Mouse (Mus musculus): ENCODE measurements around the gene Rad51d.

Rad51d gene

GRCm38 (mm10) chr11:82920768-82921167 lies 30.4 kb upstream of the Rad51d start:
- Histone ChIP-seq H3K4me3 (replicated peaks; ENCODE audit: low read length) (no peak overlapping the region), H3K4me1 (replicated peaks; ENCODE audit: low read depth, low read length) (peaks cover 3% of the 10 kb centered on the region; the same call in 1 of the 2 replicates), H3K27me3 (ENCODE audit: insufficient read depth, low read length) (peaks cover 31% of the 10 kb centered on the region), H3K9me3 (ENCODE audit: low read length) (no peaks in the 10 kb centered on the region), H3K36me3 (ENCODE audit: insufficient read depth, low read length) (no peaks in the 10 kb centered on the region)
- TF ChIP-seq POU5F1 (IDR thresholded peaks at IDR 0.05; ENCODE audit: borderline replicate concordance, low read length) (no peak), CTCF (conservative IDR thresholded peaks at IDR 0.05; ENCODE audit: low read length) (no peak), NANOG (IDR thresholded peaks at IDR 0.05; ENCODE audit: borderline replicate concordance, low read length) (no peak)

DNA sequence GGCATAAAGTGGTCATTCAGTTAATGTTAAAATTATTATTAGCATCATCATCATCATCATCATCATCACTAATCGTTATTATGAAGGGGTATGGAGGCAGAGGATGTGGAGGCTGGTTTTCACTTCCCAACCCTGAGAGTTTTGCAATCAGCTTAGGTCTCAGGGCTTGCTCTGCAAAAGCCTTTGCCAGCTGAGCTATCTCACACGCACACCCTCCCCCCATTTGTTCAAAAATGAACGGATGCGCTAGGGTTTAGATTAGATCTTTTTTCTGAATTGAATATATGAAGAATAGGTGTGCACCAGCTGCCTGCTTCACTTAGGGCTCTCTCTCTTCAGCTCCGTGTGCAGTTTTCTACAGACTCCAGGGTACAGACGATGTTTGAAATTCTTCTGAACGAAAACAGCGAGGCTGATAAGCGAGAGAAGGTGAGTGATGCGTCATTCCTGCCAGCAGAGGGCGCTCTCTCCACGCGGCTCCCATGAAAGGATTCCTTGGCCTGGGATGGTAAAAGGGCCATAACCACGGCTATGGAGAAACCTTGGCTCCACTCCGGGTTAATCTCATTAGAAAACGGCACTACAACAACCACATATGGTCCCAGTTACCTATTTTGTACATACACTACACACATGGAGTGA lies 24.4 kb upstream of the Rad51d start:
- peaks cover 53% of the 10 kb centered on the region for H3K27me3 ChIP-seq (ENCODE audit: insufficient read depth, low read length)
- H3K4me1 ChIP-seq (replicated peaks; ENCODE audit: low read depth, low read length): peaks cover 29% of the 10 kb centered on the region
- no peaks in the 10 kb centered on the region for H3K36me3 ChIP-seq (ENCODE audit: insufficient read depth, low read length)
- no peak overlapping the region for H3K4me3 ChIP-seq (replicated peaks; ENCODE audit: low read length)
- TF ChIP-seq POU5F1 (IDR thresholded peaks at IDR 0.05; ENCODE audit: borderline replicate concordance, low read length) (no peak), CTCF (conservative IDR thresholded peaks at IDR 0.05; ENCODE audit: low read length) (peak; percentile 88)
- H3K9me3 ChIP-seq (ENCODE audit: low read length): no peaks in the 10 kb centered on the region

- peaks cover 50% of the 10 kb centered on the region for H3K4me1 ChIP-seq (replicated peaks; ENCODE audit: low read depth, low read length)
- no peak for TF ChIP-seq POU5F1 (IDR thresholded peaks at IDR 0.05; ENCODE audit: borderline replicate concordance, low read length)
- TF ChIP-seq NANOG (IDR thresholded peaks at IDR 0.05; ENCODE audit: borderline replicate concordance, low read length): no peak
- no peak for TF ChIP-seq CTCF (conservative IDR thresholded peaks at IDR 0.05; ENCODE audit: low read length)
- no peak overlapping the region for H3K4me3 ChIP-seq (replicated peaks; ENCODE audit: low read length)
- H3K9me3 ChIP-seq (ENCODE audit: low read length): no peaks in the 10 kb centered on the region
- H3K36me3 ChIP-seq (ENCODE audit: insufficient read depth, low read length): peaks cover 17% of the 10 kb centered on the region
- peaks cover 40% of the 10 kb centered on the region for H3K27me3 ChIP-seq (ENCODE audit: insufficient read depth, low read length)
Observed at GRCm38 (mm10) chr11:82910679-82911389, 20.4 kb upstream of the Rad51d start.

DNA sequence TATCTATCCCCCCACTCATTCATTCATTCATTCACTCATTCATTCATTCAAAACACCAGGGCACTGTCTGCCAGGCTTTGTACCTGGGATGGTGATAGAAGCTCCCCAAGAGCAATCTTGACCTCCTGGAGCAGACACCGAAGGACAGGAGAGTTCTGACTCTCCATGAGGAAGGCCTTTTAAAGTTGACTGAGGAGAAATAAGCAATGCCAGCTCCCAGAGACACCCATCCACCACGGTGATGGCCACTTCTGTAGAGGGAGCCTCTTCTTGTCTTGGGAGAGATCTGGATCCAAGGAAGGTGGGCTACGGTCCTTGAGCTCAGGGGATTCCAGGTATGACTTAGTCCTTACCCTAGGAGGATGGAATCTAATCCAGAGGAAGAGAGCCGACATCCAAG lies 19.8 kb upstream of the Rad51d start, which contains the start of gene Unc45b:
Gene Unc45b (plus strand): TSS at position 301 of the 400 bp plus-strand sequence.
- peaks cover 23% of the 10 kb centered on the region for H3K36me3 ChIP-seq (ENCODE audit: insufficient read depth, low read length)
- TF ChIP-seq CTCF (conservative IDR thresholded peaks at IDR 0.05; ENCODE audit: low read length): no peak
- no peak for TF ChIP-seq NANOG (IDR thresholded peaks at IDR 0.05; ENCODE audit: borderline replicate concordance, low read length)
- TF ChIP-seq POU5F1 (IDR thresholded peaks at IDR 0.05; ENCODE audit: borderline replicate concordance, low read length): no peak

DNA sequence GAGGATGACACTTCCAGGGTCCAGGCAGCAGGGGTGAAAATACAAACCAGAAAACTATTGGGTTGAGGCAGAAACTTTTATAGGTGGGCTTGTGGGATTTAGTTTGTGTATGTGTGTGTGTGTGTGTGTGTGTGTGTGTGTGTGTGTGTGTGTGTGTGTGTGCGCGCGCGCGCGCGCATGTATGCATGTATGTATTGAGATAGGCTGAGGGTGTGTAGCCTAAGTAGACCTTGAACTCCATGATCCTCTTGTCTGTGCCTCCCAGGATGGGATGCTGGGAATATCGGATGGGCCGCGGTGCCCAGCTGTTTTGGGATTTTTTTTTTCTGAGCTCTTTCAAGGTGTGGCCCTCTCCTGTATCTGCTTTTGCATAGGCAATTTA lies 18.2 kb upstream of the Rad51d start:
- TF ChIP-seq CTCF (conservative IDR thresholded peaks at IDR 0.05; ENCODE audit: low read length) (no peak), NANOG (IDR thresholded peaks at IDR 0.05; ENCODE audit: borderline replicate concordance, low read length) (no peak), POU5F1 (IDR thresholded peaks at IDR 0.05; ENCODE audit: borderline replicate concordance, low read length) (no peak)
- H3K36me3 ChIP-seq (ENCODE audit: insufficient read depth, low read length): peaks cover 40% of the 10 kb centered on the region

More for the DNA sequence above, 19.8 kb upstream of the Rad51d start, which contains the start of gene Unc45b:
- H3K4me3 ChIP-seq (replicated peaks; ENCODE audit: low read length): no peak within 1 kb of the TSS
- no peaks in the 10 kb centered on the region for H3K9me3 ChIP-seq (ENCODE audit: low read length)
- peaks cover 40% of the 10 kb centered on the region for H3K27me3 ChIP-seq (ENCODE audit: insufficient read depth, low read length)
- peaks cover 56% of the 10 kb centered on the region for H3K4me1 ChIP-seq (replicated peaks; ENCODE audit: low read depth, low read length)

DNA sequence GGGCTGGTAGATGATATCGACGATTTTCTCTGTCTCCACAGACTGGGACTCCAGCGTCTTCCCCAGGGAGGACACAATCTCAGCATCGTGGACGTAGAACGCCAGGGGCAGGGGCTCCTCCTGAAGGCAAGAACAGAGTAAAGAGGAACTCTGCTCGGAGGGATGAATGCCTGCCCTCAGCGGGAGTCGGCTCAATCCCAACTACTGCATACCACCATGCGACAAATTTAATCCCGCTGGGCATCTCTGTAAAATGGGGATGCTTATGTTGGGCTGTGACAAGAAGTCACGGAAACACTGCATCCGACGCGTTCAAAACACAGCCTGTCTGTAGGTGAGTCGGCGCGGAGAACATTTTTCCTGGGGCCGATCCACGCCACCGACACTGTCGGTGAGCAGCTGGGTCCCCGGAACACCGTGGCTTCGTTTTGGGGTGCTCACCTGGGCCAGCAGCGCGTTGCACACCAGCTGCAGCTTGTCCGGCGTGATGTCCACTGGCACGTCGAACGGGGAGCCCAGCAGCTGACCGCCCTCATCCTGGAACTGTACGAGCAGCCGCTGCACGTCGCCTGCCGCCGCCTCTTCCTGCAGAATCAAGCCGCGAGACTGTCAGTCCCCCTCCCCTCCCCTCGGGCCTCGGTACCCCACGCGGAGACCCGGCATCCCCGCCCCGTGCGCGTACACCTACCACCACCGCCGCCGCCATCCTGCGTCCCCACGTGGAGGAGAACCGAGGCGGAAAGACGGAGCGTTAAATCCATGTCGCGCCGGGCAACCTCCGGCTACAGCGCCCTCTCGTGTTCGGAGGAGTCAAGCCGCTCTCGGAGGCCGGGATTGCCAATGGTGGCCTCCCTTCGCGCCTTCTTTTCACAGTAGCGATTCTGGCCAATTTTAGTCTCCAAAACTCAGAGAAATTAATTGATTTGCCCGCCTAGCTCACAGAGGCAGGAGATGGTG lies 17.5 kb upstream of the Rad51d start, which contains the start of gene Nle1:
Gene Nle1 (minus strand): TSS at position 761 of the 957 bp plus-strand sequence.
- Histone ChIP-seq H3K4me1 (replicated peaks; ENCODE audit: low read depth, low read length) (peaks cover 60% of the 10 kb centered on the region), H3K4me3 (replicated peaks; ENCODE audit: low read length) (peak within 1 kb of the TSS; percentile 95), H3K36me3 (ENCODE audit: insufficient read depth, low read length) (peaks cover 46% of the 10 kb centered on the region), H3K27me3 (ENCODE audit: insufficient read depth, low read length) (peaks cover 24% of the 10 kb centered on the region), H3K9me3 (ENCODE audit: low read length) (no peaks in the 10 kb centered on the region)
- TF ChIP-seq POU5F1 (IDR thresholded peaks at IDR 0.05; ENCODE audit: borderline replicate concordance, low read length) (no peak), CTCF (conservative IDR thresholded peaks at IDR 0.05; ENCODE audit: low read length) (peak; percentile 70)

More for the DNA sequence above, 18.2 kb upstream of the Rad51d start:
- peak overlapping the region; percentile 95 for H3K4me3 ChIP-seq (replicated peaks; ENCODE audit: low read length)
- no peaks in the 10 kb centered on the region for H3K9me3 ChIP-seq (ENCODE audit: low read length)
- peaks cover 31% of the 10 kb centered on the region for H3K27me3 ChIP-seq (ENCODE audit: insufficient read depth, low read length)
- peaks cover 60% of the 10 kb centered on the region for H3K4me1 ChIP-seq (replicated peaks; ENCODE audit: low read depth, low read length)

- TF ChIP-seq POU5F1 (IDR thresholded peaks at IDR 0.05; ENCODE audit: borderline replicate concordance, low read length) (no peak), NANOG (IDR thresholded peaks at IDR 0.05; ENCODE audit: borderline replicate concordance, low read length) (no peak), CTCF (conservative IDR thresholded peaks at IDR 0.05; ENCODE audit: low read length) (no peak)
- Histone ChIP-seq H3K4me3 (replicated peaks; ENCODE audit: low read length) (peak overlapping the region; percentile 13; the same call in 1 of the 2 replicates), H3K9me3 (ENCODE audit: low read length) (no peaks in the 10 kb centered on the region), H3K27me3 (ENCODE audit: insufficient read depth, low read length) (peaks cover 17% of the 10 kb centered on the region), H3K36me3 (ENCODE audit: insufficient read depth, low read length) (peaks cover 66% of the 10 kb centered on the region), H3K4me1 (replicated peaks; ENCODE audit: low read depth, low read length) (peaks cover 49% of the 10 kb centered on the region)
Observed at GRCm38 (mm10) chr11:82905816-82906215, 15.4 kb upstream of the Rad51d start.

- Histone ChIP-seq H3K9me3 (ENCODE audit: low read length) (no peaks in the 10 kb centered on the region), H3K4me1 (replicated peaks; ENCODE audit: low read depth, low read length) (peaks cover 46% of the 10 kb centered on the region), H3K27me3 (ENCODE audit: insufficient read depth, low read length) (peaks cover 8% of the 10 kb centered on the region), H3K4me3 (replicated peaks; ENCODE audit: low read length) (peak overlapping the region; percentile 43; the same call in 1 of the 2 replicates), H3K36me3 (ENCODE audit: insufficient read depth, low read length) (peaks cover 75% of the 10 kb centered on the region)
- no peak for TF ChIP-seq CTCF (conservative IDR thresholded peaks at IDR 0.05; ENCODE audit: low read length)
- no peak for TF ChIP-seq NANOG (IDR thresholded peaks at IDR 0.05; ENCODE audit: borderline replicate concordance, low read length)
- TF ChIP-seq POU5F1 (IDR thresholded peaks at IDR 0.05; ENCODE audit: borderline replicate concordance, low read length): no peak
Observed at GRCm38 (mm10) chr11:82904952-82905351, 14.5 kb upstream of the Rad51d start.
